Mouse (Mus musculus): Measurements from ENCODE around the gene Rcbtb1. TPM values are rescaled to one million over a fixed set of nuclear protein-coding genes. Genes with fewer than 3 reads are reported as not detected.

Rcbtb1 gene
- total and polyA plus RNA-seq, 3 experiments = 26.0 to 41.7 (median 31.7) TPM

- Histone ChIP-seq H3K27me3 (replicated peaks) (no peaks in the 10 kb centered on the region), H3K9me3 (replicated peaks; ENCODE audit: low read length) (no peaks in the 10 kb centered on the region), H3K4me3 (replicated peaks in 1 of 3; ENCODE audit: low read depth in 2 of 3, low read length in 2 of 3, poor library complexity in 1 of 3) (no peak overlapping the region), H3K4me1 (ENCODE audit: control insufficient read depth in 1 of 2, insufficient read depth in 2 of 2) (peaks cover 0 to 14% of the 10 kb centered on the region in 2 experiments; a peak in 2 of 4 replicates), H3K9ac (ENCODE audit: insufficient read depth, low read depth) (no peak overlapping the region), H3K4me2 (ENCODE audit: insufficient read depth, low read depth, poor library complexity, severe bottlenecking) (no peak overlapping the region), H3K79me2 (replicated peaks; ENCODE audit: control insufficient read depth, extremely low read depth, insufficient read depth, poor library complexity, severe bottlenecking) (no peaks in the 10 kb centered on the region), H3K27ac (ENCODE audit: insufficient read depth, low read depth) (no peak overlapping the region), H3K36me3 (replicated peaks in 1 of 2; ENCODE audit: control insufficient read depth in 1 of 2, insufficient read depth in 1 of 2, low read length in 1 of 2) (no peaks in the 10 kb centered on the region)
- in situ Hi-C loops (cut with MboI; ENCODE audit: low pct_ligation_motif_present, low pct_unique_long_range_greater_than_20kb, low sequenced_read_pairs) = no loop called here
- TF ChIP-seq SMC3 (IDR thresholded peaks at IDR 0.05; ENCODE audit: low read depth, low read length) = no peak
- no peak for TF ChIP-seq ELF1 (IDR thresholded peaks at IDR 0.05; ENCODE audit: low read depth, low read length)
- TF ChIP-seq RAD21 (IDR thresholded peaks at IDR 0.05; ENCODE audit: low read depth, low read length) = no peak
- no peak for TF ChIP-seq TBP (conservative IDR thresholded peaks at IDR 0.05; ENCODE audit: low read depth, low read length)
- TF ChIP-seq ZKSCAN1 (IDR thresholded peaks at IDR 0.05; ENCODE audit: borderline replicate concordance, low read depth, low read length) = no peak
- no peak for TF ChIP-seq KAT2A (IDR thresholded peaks at IDR 0.05; ENCODE audit: insufficient replicate concordance, low read length)
- TF ChIP-seq POLR2A (IDR thresholded peaks at IDR 0.05; ENCODE audit: low read depth, low read length) = no peak
- TF ChIP-seq PAX5 (IDR thresholded peaks at IDR 0.05; ENCODE audit: low read length) = no peak
- no peak for TF ChIP-seq CTCF (conservative IDR thresholded peaks at IDR 0.05 in 1 of 2, IDR thresholded peaks at IDR 0.05 in 1 of 2; ENCODE audit: low read depth in 2 of 2, low read length in 2 of 2)
- no peak for TF ChIP-seq POLR2AphosphoS2 (IDR thresholded peaks at IDR 0.05; ENCODE audit: low read depth, low read length)
- peak; percentile 79 for TF ChIP-seq IRF4 (IDR thresholded peaks at IDR 0.05; ENCODE audit: low read depth, low read length)
- no peak for TF ChIP-seq ZC3H11A (IDR thresholded peaks at IDR 0.05; ENCODE audit: low read depth, low read length)
- TF ChIP-seq MAZ (IDR thresholded peaks at IDR 0.05; ENCODE audit: low read depth, low read length) = no peak
- TF ChIP-seq E2F4 (IDR thresholded peaks at IDR 0.05; ENCODE audit: insufficient replicate concordance, low read depth, low read length) = no peak
- peak; percentile 73 for TF ChIP-seq EP300 (IDR thresholded peaks at IDR 0.05; ENCODE audit: low read length)
- no peak for TF ChIP-seq CHD2 (IDR thresholded peaks at IDR 0.05; ENCODE audit: low read length)
- TF ChIP-seq USF2 (conservative IDR thresholded peaks at IDR 0.05; ENCODE audit: low read depth, low read length) = no peak
- TF ChIP-seq JUN (IDR thresholded peaks at IDR 0.05; ENCODE audit: insufficient read depth, low read depth, low read length) = peak; percentile 12; the same call in 1 of the 2 replicates
- no peak for TF ChIP-seq ZMIZ1 (IDR thresholded peaks at IDR 0.05; ENCODE audit: low read depth, low read length)
- no peak for TF ChIP-seq MYC (IDR thresholded peaks at IDR 0.05; ENCODE audit: low read depth, low read length)
- TF ChIP-seq MAX (IDR thresholded peaks at IDR 0.05; ENCODE audit: low read length) = no peak
- TF ChIP-seq CHD1 (IDR thresholded peaks at IDR 0.05; ENCODE audit: low read depth, low read length) = no peak
- no peak for TF ChIP-seq USF1 (IDR thresholded peaks at IDR 0.05; ENCODE audit: low read depth, low read length)
- peak; percentile 34; the same call in 1 of the 2 replicates for TF ChIP-seq BHLHE40 (IDR thresholded peaks at IDR 0.05; ENCODE audit: low read depth, low read length)
- no peak for TF ChIP-seq SIN3A (IDR thresholded peaks at IDR 0.05; ENCODE audit: low read length)
- peak; percentile 43; the same call in 1 of the 2 replicates for TF ChIP-seq MEF2A (IDR thresholded peaks at IDR 0.05; ENCODE audit: borderline replicate concordance, low read depth, low read length)
- TF ChIP-seq UBTF (IDR thresholded peaks at IDR 0.05; ENCODE audit: low read depth, low read length) = no peak
- TF ChIP-seq ETS1 (conservative IDR thresholded peaks at IDR 0.05; ENCODE audit: low read depth, low read length) = peak; percentile 97
- no peak for TF ChIP-seq MXI1 (IDR thresholded peaks at IDR 0.05; ENCODE audit: low read depth, low read length)
- no peak for TF ChIP-seq MAFK (IDR thresholded peaks at IDR 0.05; ENCODE audit: insufficient replicate concordance, low read length)
- TF ChIP-seq RCOR1 (conservative IDR thresholded peaks at IDR 0.05; ENCODE audit: low read depth, low read length) = no peak
- no peak for TF ChIP-seq NELFE (IDR thresholded peaks at IDR 0.05; ENCODE audit: low read depth, low read length)
- dilution Hi-C loops (cut with MboI; ENCODE audit: extremely low pct_ligation_motif_present, extremely low pct_unique_long_range_greater_than_20kb, low sequenced_read_pairs) = no loop called here
- DNase-seq (ENCODE audit: extremely low read depth) = peak; percentile 36
Observed at GRCm38 (mm10) chr14:59185514-59185913, 15.5 kb upstream of the Rcbtb1 start.

Measured in CH12.LX (cell line).